Mouse (Mus musculus) macrophage (primary cell): Measurements from ENCODE around the gene Krt16. TPM values are rescaled to one million over a fixed set of nuclear protein-coding genes. Genes with fewer than 3 reads are reported as not detected.

ENCODE experiments used
- H3K27ac ChIP-seq: fragments of 350-480 bp; formaldehyde crosslinking; 2 replicates; pipeline ENCODE4 v1.9.0; 2021
- H3K36me3 ChIP-seq: fragments of 350-480 bp; formaldehyde crosslinking; 2 replicates; pipeline ENCODE4 v1.9.0; 2021; ENCODE audit errors: inconsistent target
- H3K4me3 ChIP-seq: fragments of 350-480 bp; formaldehyde crosslinking; 2 replicates; pipeline ENCODE4 v1.9.0; 2021; ENCODE audit errors: inconsistent target
- H3K79me2 ChIP-seq: fragments of 350-480 bp; formaldehyde crosslinking; 2 replicates; pipeline ENCODE4 v1.9.0; 2021; ENCODE audit errors: inconsistent target
- WGBS: methylation state at CpG from one replicate; pipeline ENCODE4 v1.1.7; 2026; ENCODE audit warnings: inconsistent platforms; ENCODE audit not compliant: missing documents; 5-methylcytosine and 5-hydroxymethylcytosine counted together
- polyA plus RNA-seq: library from polyadenylated mRNA; stranded (reverse); fragments of 250-400 nt; gene quantifications from 3 replicates; pipeline ENCODE4 v1.2.4, GENCODE M21; 2018; ENCODE audit warnings: inconsistent platforms

The Krt16 gene
- polyA plus RNA-seq, 1 experiment from 2014 or later = not detected

GRCm38 (mm10) chr11:100207498-100207897, 41.2 kb downstream of the Krt16 start, which contains the start of gene Krt14:
Krt14 (minus strand) TSS chr11:100207548.
- Histone ChIP-seq H3K27ac (no peak within 1 kb of the TSS), H3K4me3 (no peak within 1 kb of the TSS)
- WGBS = 82% methylated on average over 8 of the region's 8 CpGs

GRCm38 (mm10) chr11:100203448-100203847, 45.3 kb downstream of the Krt16 start:
- Histone ChIP-seq H3K27ac (no peak overlapping the region), H3K79me2 (no peaks in the 10 kb centered on the region), H3K4me3 (no peak overlapping the region), H3K36me3 (no peaks in the 10 kb centered on the region)
- WGBS = 19% methylated on average over 6 of the region's 6 CpGs

More at GRCm38 (mm10) chr11:100207498-100207897, 41.2 kb downstream of the Krt16 start, which contains the start of gene Krt14:
- H3K36me3 ChIP-seq = no peaks in the 10 kb centered on the region
- no peaks in the 10 kb centered on the region for H3K79me2 ChIP-seq

GRCm38 (mm10) chr11:100202906-100203305, 45.8 kb downstream of the Krt16 start:
- 80% methylated on average over 4 of the region's 4 CpGs for WGBS
- H3K36me3 ChIP-seq = no peaks in the 10 kb centered on the region
- no peaks in the 10 kb centered on the region for H3K79me2 ChIP-seq
- no peak overlapping the region for H3K27ac ChIP-seq
- no peak overlapping the region for H3K4me3 ChIP-seq

- Histone ChIP-seq H3K79me2 (no peaks in the 10 kb centered on the region), H3K4me3 (no peak overlapping the region), H3K27ac (no peak overlapping the region), H3K36me3 (no peaks in the 10 kb centered on the region)
- WGBS = 55% methylated on average over 8 of the region's 8 CpGs
Observed at GRCm38 (mm10) chr11:100200104-100200820, 48.4 kb downstream of the Krt16 start.

- Histone ChIP-seq H3K79me2 (no peaks in the 10 kb centered on the region), H3K27ac (no peak overlapping the region), H3K4me3 (no peak overlapping the region), H3K36me3 (no peaks in the 10 kb centered on the region)
- WGBS = 53% methylated on average over 4 of the region's 4 CpGs
Observed at GRCm38 (mm10) chr11:100198666-100199065, 50.0 kb downstream of the Krt16 start.

Other genes starting within 250 kb of the Krt16 start
- not detected in 3 replicates for gene Krt33a, start 232.7 kb downstream of the Krt16 start, polyA plus RNA-seq
- gene Krt33b, start 219.0 kb downstream of the Krt16 start, polyA plus RNA-seq = not detected in 3 replicates
- not detected in 3 replicates for gene Krt34, start 207.3 kb downstream of the Krt16 start, polyA plus RNA-seq
- not detected in 3 replicates for gene Krt31, start 198.4 kb downstream of the Krt16 start, polyA plus RNA-seq
- not detected in 3 replicates for gene Krt32, start 160.7 kb downstream of the Krt16 start, polyA plus RNA-seq
- gene Krt35, start 152.7 kb downstream of the Krt16 start, polyA plus RNA-seq = not detected in 3 replicates
- gene Krt36, start 143.3 kb downstream of the Krt16 start, polyA plus RNA-seq = not detected in 3 replicates
- gene Krt13, start 127.3 kb downstream of the Krt16 start, polyA plus RNA-seq = not detected in 3 replicates
- gene Krt15, start 113.0 kb downstream of the Krt16 start, polyA plus RNA-seq = not detected in 3 replicates
- gene Krt19, start 100.2 kb downstream of the Krt16 start, polyA plus RNA-seq = not detected in 3 replicates
- gene Krt9, start 55.7 kb downstream of the Krt16 start, polyA plus RNA-seq = not detected in 3 replicates
- gene Krt14, start 41.4 kb downstream of the Krt16 start, polyA plus RNA-seq = not detected in 3 replicates
- gene Krt17, start 12.1 kb upstream of the Krt16 start, polyA plus RNA-seq = not detected in 3 replicates
- not detected in 3 replicates for gene Krt42, start 21.0 kb upstream of the Krt16 start, polyA plus RNA-seq
- 204 to 466 TPM (median 355 TPM) in 3 replicates for gene Eif1, start 71.0 kb upstream of the Krt16 start, polyA plus RNA-seq
- gene Gast, start 85.5 kb upstream of the Krt16 start, polyA plus RNA-seq = not detected in 3 replicates
- gene Hap1, start 107.2 kb upstream of the Krt16 start, polyA plus RNA-seq = 0.36 to 0.81 TPM in 2 of 3 replicates, not detected in the other
- 2.6 to 3.1 TPM (median 2.9 TPM) in 3 replicates for gene Jup, start 148.9 kb upstream of the Krt16 start, polyA plus RNA-seq
- 0.10 TPM in 1 of 3 replicates, not detected in the others for gene P3h4, start 165.9 kb upstream of the Krt16 start, polyA plus RNA-seq
- gene Fkbp10, start 166.8 kb upstream of the Krt16 start, polyA plus RNA-seq = not detected in 3 replicates
- 10.7 to 17.3 TPM (median 13.4 TPM) in 3 replicates for gene Nt5c3b, start 192.9 kb upstream of the Krt16 start, polyA plus RNA-seq
- gene Klhl10, start 193.0 kb upstream of the Krt16 start, polyA plus RNA-seq = 0.07 TPM in 1 of 3 replicates, not detected in the others
- gene Klhl11, start 223.8 kb upstream of the Krt16 start, polyA plus RNA-seq = 2.1 to 4.8 TPM (median 4.6 TPM) in 3 replicates